Mouse (Mus musculus) hindbrain, embryonic 12.5 days (tissue): Measurements from ENCODE around the gene Utrn. TPM values are rescaled to one million over a fixed set of nuclear protein-coding genes. Genes with fewer than 3 reads are reported as not detected.

ENCODE experiments used
- ATAC-seq: fragments of 200-750 bp; cut with Nextera tagmentation; 2 replicates; pipeline ENCODE4 v1.8.0; 2017; ENCODE audit warnings: moderate TSS enrichment; ENCODE audit not compliant: low FRiP score
- H3K27ac ChIP-seq: fragments of 300-500 bp; sonication (generic); 2 replicates; pipeline ENCODE4 v1.5.1; 2016; ENCODE audit warnings: mild to moderate bottlenecking
- H3K27me3 ChIP-seq: fragments of 300-500 bp; sonication (generic); 2 replicates; pipeline ENCODE4 v1.6.1; 2016; ENCODE audit warnings: mild to moderate bottlenecking
- H3K36me3 ChIP-seq: fragments of 300-500 bp; sonication (generic); 2 replicates; pipeline ENCODE4 v1.6.1; 2016; ENCODE audit warnings: mild to moderate bottlenecking
- H3K4me1 ChIP-seq: fragments of 300-500 bp; sonication (generic); 2 replicates; pipeline ENCODE4 v1.6.1; 2016
- H3K4me2 ChIP-seq: fragments of 300-500 bp; sonication (generic); replicated peaks from 2 replicates; pipeline ENCODE4 v1.6.1; 2016; ENCODE audit warnings: mild to moderate bottlenecking
- H3K4me3 ChIP-seq: fragments of 300-500 bp; sonication (generic); 2 replicates; pipeline ENCODE4 v1.5.1; 2016; ENCODE audit warnings: mild to moderate bottlenecking
- H3K9ac ChIP-seq: fragments of 300-500 bp; sonication (generic); 2 replicates; pipeline ENCODE4 v1.6.1; 2016; ENCODE audit warnings: mild to moderate bottlenecking, moderate library complexity
- H3K9me3 ChIP-seq: fragments of 300-500 bp; sonication (generic); replicated peaks from 2 replicates; pipeline ENCODE4 v1.6.1; 2016; ENCODE audit warnings: mild to moderate bottlenecking
- WGBS: fragments of 180-500 bp; shearing (Covaris S2); methylation state at CpG from one replicate; pipeline ENCODE4 v1.1.7; 2016; 5-methylcytosine and 5-hydroxymethylcytosine counted together
- polyA plus RNA-seq: library from polyadenylated mRNA; unstranded; fragments of >200 nt; fragmentation: Nextera tagmentation; extraction: Ambion mirVana; gene quantifications from 2 replicates; pipeline ENCODE4 v1.2.1, GENCODE M21; 2016

Utrn gene
- polyA plus RNA-seq, 1 experiment from 2014 or later = 56.0 TPM

DNA sequence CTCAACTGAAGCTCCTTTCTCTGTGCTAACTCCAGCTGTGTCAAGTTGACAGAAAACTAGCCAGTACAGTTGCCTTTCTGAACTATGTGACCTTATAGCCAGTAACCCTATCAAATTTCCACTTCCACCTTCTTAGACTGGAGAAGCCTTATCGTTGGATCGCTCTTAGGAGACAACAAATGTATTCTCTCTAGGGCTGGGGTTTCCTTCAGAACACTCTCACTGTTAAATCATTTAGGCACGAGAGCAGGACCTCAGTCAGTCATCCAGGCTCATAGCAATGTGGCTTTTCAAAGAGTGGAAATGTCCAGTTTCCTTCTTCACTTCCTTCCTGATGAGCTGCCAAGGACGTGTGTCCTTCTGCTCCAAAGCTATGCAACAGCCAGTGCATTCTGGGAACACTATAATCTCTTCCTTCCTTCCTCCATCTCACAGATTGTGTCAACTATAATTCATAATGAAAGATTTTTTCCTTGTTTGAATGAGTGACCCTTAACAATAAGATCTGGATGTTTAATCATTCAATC, 87.7 kb downstream of the Utrn start:
- H3K36me3 ChIP-seq = no peaks in the 10 kb centered on the region
- no peaks in the 10 kb centered on the region for H3K9me3 ChIP-seq
- no peak overlapping the region for H3K4me2 ChIP-seq
- no peaks in the 10 kb centered on the region for H3K27me3 ChIP-seq
- no peak overlapping the region for H3K4me3 ChIP-seq
- 71% methylated on average over 4 of the region's 4 CpGs for WGBS
- H3K4me1 ChIP-seq = no peaks in the 10 kb centered on the region
- no peak overlapping the region for H3K27ac ChIP-seq
- no peak for ATAC-seq
- H3K9ac ChIP-seq = no peak overlapping the region

- Histone ChIP-seq H3K9ac (no peak overlapping the region), H3K4me2 (no peak overlapping the region), H3K9me3 (0 out of 2 replicates have a peak, but pooled peaks cover 1% of the 10 kb centered on the region), H3K4me1 (no peaks in the 10 kb centered on the region), H3K27ac (no peak overlapping the region), H3K4me3 (no peak overlapping the region), H3K27me3 (no peaks in the 10 kb centered on the region), H3K36me3 (no peaks in the 10 kb centered on the region)
- WGBS = 42% methylated on average over 6 of the region's 6 CpGs
- no peak for ATAC-seq
Measured at GRCm38 (mm10) chr10:12773178-12773577, 96.0 kb downstream of the Utrn start.

- 91% methylated on average over 2 of the region's 2 CpGs for WGBS
- Histone ChIP-seq H3K9ac (no peak overlapping the region), H3K36me3 (no peaks in the 10 kb centered on the region), H3K27ac (no peak overlapping the region), H3K4me1 (no peaks in the 10 kb centered on the region), H3K4me2 (no peak overlapping the region), H3K4me3 (no peak overlapping the region), H3K9me3 (0 out of 2 replicates have a peak, but pooled peaks cover 3% of the 10 kb centered on the region), H3K27me3 (no peaks in the 10 kb centered on the region)
- no peak for ATAC-seq
Measured at GRCm38 (mm10) chr10:12771511-12771910, 97.7 kb downstream of the Utrn start.

DNA sequence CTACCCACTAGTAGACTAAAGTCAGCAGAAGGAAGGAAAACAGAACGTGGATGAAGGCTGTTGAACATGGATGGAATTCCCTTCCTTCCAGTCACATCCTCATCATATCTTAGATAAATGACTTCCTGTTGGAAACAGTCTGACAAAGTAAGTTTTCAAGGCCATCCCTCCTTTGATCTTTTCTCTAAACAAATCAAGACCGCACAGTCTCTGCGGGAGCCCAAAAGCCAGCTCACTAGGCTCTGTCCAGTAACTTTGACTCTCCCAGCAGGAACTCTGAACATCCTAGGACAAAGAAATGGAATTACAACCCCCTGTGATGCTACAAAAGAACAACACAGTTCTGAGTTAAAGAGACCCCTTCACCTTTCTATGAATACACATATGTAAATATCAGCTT, 106.5 kb downstream of the Utrn start:
- no peak overlapping the region for H3K9ac ChIP-seq
- WGBS = 32% methylated on average over 3 of the region's 3 CpGs
- no peak for ATAC-seq
- no peak overlapping the region for H3K4me3 ChIP-seq
- H3K4me1 ChIP-seq = no peaks in the 10 kb centered on the region
- H3K36me3 ChIP-seq = no peaks in the 10 kb centered on the region
- H3K9me3 ChIP-seq = no peaks in the 10 kb centered on the region
- no peak overlapping the region for H3K4me2 ChIP-seq
- no peak overlapping the region for H3K27ac ChIP-seq
- H3K27me3 ChIP-seq = no peaks in the 10 kb centered on the region

- no peaks in the 10 kb centered on the region for H3K27me3 ChIP-seq
- no peak overlapping the region for H3K4me2 ChIP-seq
- WGBS = 71% methylated on average over 6 of the region's 6 CpGs
- no peak overlapping the region for H3K4me3 ChIP-seq
- H3K9me3 ChIP-seq = no peaks in the 10 kb centered on the region
- no peaks in the 10 kb centered on the region for H3K4me1 ChIP-seq
- no peak overlapping the region for H3K27ac ChIP-seq
- no peaks in the 10 kb centered on the region for H3K36me3 ChIP-seq
- no peak for ATAC-seq
- H3K9ac ChIP-seq = no peak overlapping the region
Measured at GRCm38 (mm10) chr10:12758702-12758988, 110.5 kb downstream of the Utrn start.

GRCm38 (mm10) chr10:12757943-12758701, 111.0 kb downstream of the Utrn start:
- H3K4me1 ChIP-seq = no peaks in the 10 kb centered on the region
- H3K4me2 ChIP-seq = no peak overlapping the region
- H3K27me3 ChIP-seq = no peaks in the 10 kb centered on the region
- WGBS = 62% methylated on average over 5 of the region's 5 CpGs
- no peak for ATAC-seq
- no peaks in the 10 kb centered on the region for H3K9me3 ChIP-seq
- no peaks in the 10 kb centered on the region for H3K36me3 ChIP-seq
- H3K4me3 ChIP-seq = no peak overlapping the region
- no peak overlapping the region for H3K27ac ChIP-seq
- no peak overlapping the region for H3K9ac ChIP-seq

- Histone ChIP-seq H3K27ac (no peak overlapping the region), H3K4me1 (no peaks in the 10 kb centered on the region), H3K4me2 (no peak overlapping the region), H3K9me3 (no peaks in the 10 kb centered on the region), H3K9ac (no peak overlapping the region), H3K36me3 (no peaks in the 10 kb centered on the region), H3K4me3 (no peak overlapping the region), H3K27me3 (no peaks in the 10 kb centered on the region)
- ATAC-seq = no peak
- WGBS = 90% methylated on average over 4 of the region's 4 CpGs
Measured at GRCm38 (mm10) chr10:12756692-12757091, 112.5 kb downstream of the Utrn start.

DNA sequence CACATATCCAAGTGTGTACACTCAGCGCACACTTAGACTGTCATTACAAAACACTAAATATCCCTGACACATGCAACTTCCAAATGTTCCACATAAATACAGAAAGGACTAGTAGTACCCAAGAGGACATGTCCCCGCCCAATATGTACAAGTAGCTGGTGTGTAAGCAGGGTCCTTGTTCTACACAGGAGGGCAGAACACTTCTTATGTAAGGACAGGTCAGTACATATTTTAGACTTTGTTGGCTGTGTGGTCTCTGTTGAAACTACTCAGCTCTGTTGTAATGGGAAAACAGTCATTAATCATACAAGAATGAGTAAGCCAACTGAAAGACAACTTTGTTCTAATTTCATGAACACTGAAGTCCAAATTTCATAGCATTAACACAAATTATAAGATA, 114.3 kb downstream of the Utrn start:
- no peaks in the 10 kb centered on the region for H3K9me3 ChIP-seq
- H3K36me3 ChIP-seq = no peaks in the 10 kb centered on the region
- H3K27ac ChIP-seq = no peak overlapping the region
- H3K4me3 ChIP-seq = no peak overlapping the region
- no peak overlapping the region for H3K4me2 ChIP-seq
- no peaks in the 10 kb centered on the region for H3K27me3 ChIP-seq
- H3K9ac ChIP-seq = no peak overlapping the region
- no peak for ATAC-seq
- H3K4me1 ChIP-seq = no peaks in the 10 kb centered on the region
- 95% methylated on average over 2 of the region's 2 CpGs for WGBS

DNA sequence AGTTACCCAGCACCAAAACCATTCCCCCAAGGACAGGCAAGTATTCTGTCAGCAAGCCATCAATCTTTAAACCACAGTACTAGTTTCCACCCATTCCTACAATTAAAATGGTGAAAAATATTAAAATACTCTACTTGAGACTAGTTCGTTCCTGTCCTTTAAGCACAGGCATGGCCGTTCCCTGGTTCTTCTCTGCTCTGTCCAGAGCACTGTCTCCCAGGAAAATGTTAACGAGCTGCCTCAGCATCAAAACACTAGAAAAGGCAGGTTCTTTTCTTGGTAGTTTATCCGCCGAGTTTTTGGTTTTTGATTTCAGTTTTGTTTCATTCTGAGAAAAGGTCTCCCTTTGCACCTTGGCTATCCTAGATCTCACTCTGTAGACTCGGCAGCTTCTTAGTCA, 115.0 kb downstream of the Utrn start:
- 91% methylated on average over 6 of the region's 6 CpGs for WGBS
- no peak for ATAC-seq

GRCm38 (mm10) chr10:12743717-12744116, 125.4 kb downstream of the Utrn start:
- Histone ChIP-seq H3K4me3 (no peak overlapping the region), H3K27ac (no peak overlapping the region), H3K9ac (no peak overlapping the region), H3K4me1 (no peaks in the 10 kb centered on the region), H3K4me2 (no peak overlapping the region), H3K9me3 (no peaks in the 10 kb centered on the region), H3K27me3 (no peaks in the 10 kb centered on the region), H3K36me3 (0 out of 2 replicates have a peak, but pooled peaks cover 5% of the 10 kb centered on the region)
- no peak for ATAC-seq
- 89% methylated on average over 9 of the region's 9 CpGs for WGBS

More for the DNA sequence above, 115.0 kb downstream of the Utrn start:
- Histone ChIP-seq H3K36me3 (no peaks in the 10 kb centered on the region), H3K4me1 (no peaks in the 10 kb centered on the region), H3K27ac (no peak overlapping the region), H3K9ac (no peak overlapping the region), H3K4me3 (no peak overlapping the region), H3K9me3 (no peaks in the 10 kb centered on the region), H3K4me2 (no peak overlapping the region), H3K27me3 (no peaks in the 10 kb centered on the region)

DNA sequence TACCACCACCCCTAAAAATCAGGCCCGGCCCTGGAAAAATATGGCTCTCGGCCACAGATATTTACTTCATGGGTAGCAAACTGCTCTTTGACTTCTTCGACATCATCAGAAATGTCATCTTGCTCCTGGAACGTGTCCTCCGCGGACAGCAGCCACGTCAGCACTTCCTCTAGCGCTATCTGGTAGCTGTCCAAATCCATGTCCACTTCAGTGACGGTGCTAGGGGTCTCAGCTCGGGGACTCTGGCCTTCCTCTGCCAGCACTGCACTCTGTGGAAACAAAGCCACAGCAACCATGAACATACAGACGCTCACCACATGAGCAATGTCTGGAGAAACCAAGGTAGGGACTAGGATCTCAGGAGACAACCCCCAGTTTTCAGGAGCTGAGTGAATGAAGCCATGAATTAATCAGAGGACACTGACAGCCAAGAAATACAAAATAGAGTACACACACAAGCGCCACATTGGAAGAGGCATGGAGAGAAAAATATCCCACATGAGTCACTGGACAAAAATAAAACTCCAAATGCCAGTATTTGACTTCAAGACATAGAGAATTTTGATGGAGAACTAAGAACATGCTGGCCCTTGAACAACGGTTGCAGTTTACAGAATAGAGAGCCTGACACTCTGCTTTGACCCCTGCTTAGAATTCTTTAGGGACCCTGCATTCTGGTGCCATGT, 129.7 kb downstream of the Utrn start:
- H3K9me3 ChIP-seq = no peaks in the 10 kb centered on the region
- no peak overlapping the region for H3K4me2 ChIP-seq
- WGBS = 89% methylated on average over 13 of the region's 13 CpGs
- no peaks in the 10 kb centered on the region for H3K27me3 ChIP-seq
- H3K4me3 ChIP-seq = no peak overlapping the region
- no peak overlapping the region for H3K9ac ChIP-seq
- ATAC-seq = no peak
- H3K36me3 ChIP-seq = peaks cover 8% of the 10 kb centered on the region; the same call in 1 of the 2 replicates
- no peak overlapping the region for H3K27ac ChIP-seq
- peaks cover 12% of the 10 kb centered on the region for H3K4me1 ChIP-seq

DNA sequence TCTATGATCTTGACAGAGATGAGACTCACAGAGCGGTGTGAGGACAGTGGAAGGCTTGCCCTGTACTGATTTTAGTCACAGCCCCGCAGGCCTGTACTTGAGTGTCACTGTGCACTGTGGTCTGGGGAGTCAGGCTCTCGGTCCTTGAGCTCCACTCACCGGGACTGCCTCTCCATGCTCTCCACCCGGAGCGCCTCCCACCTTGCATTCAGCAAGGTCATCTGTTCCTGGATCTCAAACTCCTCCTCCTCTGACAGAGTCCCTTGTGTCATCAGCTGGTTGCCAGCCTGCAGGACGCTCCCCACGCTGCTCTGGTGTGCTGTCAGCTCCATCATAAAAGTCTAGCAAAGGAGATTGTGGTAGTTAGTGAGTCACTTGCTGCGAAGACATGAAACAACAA, 131.2 kb downstream of the Utrn start:
- H3K4me2 ChIP-seq = no peak overlapping the region
- no peak overlapping the region for H3K27ac ChIP-seq
- peaks cover 8% of the 10 kb centered on the region; the same call in 1 of the 2 replicates for H3K36me3 ChIP-seq
- no peaks in the 10 kb centered on the region for H3K9me3 ChIP-seq
- H3K4me3 ChIP-seq = no peak overlapping the region
- 68% methylated on average over 9 of the region's 9 CpGs for WGBS
- H3K27me3 ChIP-seq = no peaks in the 10 kb centered on the region
- no peak overlapping the region for H3K9ac ChIP-seq
- H3K4me1 ChIP-seq = peaks cover 12% of the 10 kb centered on the region
- no peak for ATAC-seq
